11 mouse cellular contexts compared by ENCODE assay signal in the genomic region with DNA sequence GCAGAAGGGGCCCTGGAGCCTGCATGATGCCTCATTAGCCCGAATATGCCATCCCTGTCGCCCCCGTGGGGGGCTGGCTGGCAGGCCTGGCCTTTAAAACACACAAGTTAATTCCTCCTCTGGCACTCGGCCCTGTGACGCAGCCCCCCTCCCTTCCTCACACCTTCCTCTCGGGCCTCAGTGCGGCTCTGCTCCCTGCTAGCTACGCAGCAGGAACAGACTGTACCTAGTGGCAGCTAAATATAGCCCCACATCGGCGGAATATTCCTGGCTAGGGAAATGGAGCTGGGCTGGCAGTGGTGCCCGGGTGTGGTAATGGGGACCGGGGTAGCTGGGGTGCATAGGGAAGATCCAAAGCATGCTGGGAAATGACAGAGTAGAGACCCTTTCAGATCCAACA.
DNase-seq lines count a peak whose midpoint lies in the region; ATAC-seq and TF ChIP-seq lines count a peak whose summit lies in the region.
"Had no signal": no experiment of that assay in that cellular context is flagged by ENCODE, and none has a peak within 500 bp of the region (broad histone marks: within the 10 kb centered on the region; RNA-seq: fewer than 3 reads in every experiment).

No protein-coding gene starts in this region.

- TF ChIP-seq POLR2A in cerebellum, adult 2 months (IDR thresholded peaks at IDR 0.05; ENCODE audit: borderline replicate concordance, insufficient read depth, low read length), result no peak
- no peak for TF ChIP-seq POLR2A in heart, adult 2 months (IDR thresholded peaks at IDR 0.05; ENCODE audit: insufficient read depth, low read depth, low read length)

- H3K4me3 ChIP-seq in cerebellum, adult 2 months (replicated peaks; ENCODE audit: insufficient read depth, low read depth, low read length), result no peak overlapping the region
- no peak overlapping the region for H3K4me3 ChIP-seq in heart, adult 2 months
- H3K4me3 ChIP-seq in stomach, postnatal 0 days (ENCODE audit: low read depth, low read length), result no peak overlapping the region
- no peak overlapping the region for H3K4me3 ChIP-seq in hindbrain, embryonic 14.5 days (replicated peaks; ENCODE audit: low read length)
- H3K4me3 ChIP-seq: liver, embryonic 15.5 days; neural tube, embryonic 12.5 days had no signal

- peak; percentile 69 for DNase-seq in cerebellum, adult 11-12 months
- no peak for DNase-seq in cerebellum, postnatal 4 days (ENCODE audit: low spot score in 2 of 2)
- DNase-seq in cerebellum, adult 2 months, result peak; percentile 72 to 73
- peak; percentile 64 to 74 for DNase-seq in heart, adult 2 months
- DNase-seq in left cerebral cortex, adult 18-20 months (ENCODE audit: low spot score in 2 of 2), result peak; percentile 73 to 80
- DNase-seq in stomach, postnatal 0 days (ENCODE audit: low spot score), result no peak
- no peak for DNase-seq in embryo, embryonic 10 days (ENCODE audit: low spot score)
- no peak for DNase-seq in hindbrain, embryonic 14.5 days (ENCODE audit: low spot score)
- DNase-seq: thymus, postnatal 36 days had no signal

- no peak overlapping the region for H3K4me2 ChIP-seq in stomach, postnatal 0 days (replicated peaks; ENCODE audit: low read depth)
- no peak overlapping the region for H3K4me2 ChIP-seq in hindbrain, embryonic 14.5 days (replicated peaks)
- H3K4me2 ChIP-seq: liver, embryonic 15.5 days; neural tube, embryonic 12.5 days had no signal

- 4% methylated on average over 12 of the region's 12 CpGs for WGBS in cerebellum, adult 2 months
- WGBS in heart, adult 2 months, result 5% methylated on average over 12 of the region's 12 CpGs
- 20% methylated on average over 12 of the region's 12 CpGs for WGBS in stomach, postnatal 0 days
- 37% methylated on average over 12 of the region's 12 CpGs for WGBS in hindbrain, embryonic 14.5 days

- no peaks in the 10 kb centered on the region for H3K79me2 ChIP-seq in heart, adult 2 months (replicated peaks; ENCODE audit: control insufficient read depth, insufficient read depth, low read length)

- no peak for ATAC-seq in stomach, postnatal 0 days (ENCODE audit: low FRiP score, low TSS enrichment)
- ATAC-seq in hindbrain, embryonic 14.5 days (ENCODE audit: low FRiP score), result no peak

- peak; percentile 88 for TF ChIP-seq EP300 in heart, adult 2 months (IDR thresholded peaks at IDR 0.05; ENCODE audit: insufficient read depth, low read depth, low read length)
- TF ChIP-seq EP300 in stomach, postnatal 0 days (optimal IDR thresholded peaks at IDR 0.05), result no peak

- peak overlapping the region; percentile 43; the same call in 1 of the 2 replicates for H3K27ac ChIP-seq in cerebellum, adult 2 months (ENCODE audit: insufficient read depth, low read length)
- H3K27ac ChIP-seq in heart, adult 2 months, result peak overlapping the region; percentile 59
- no peak overlapping the region for H3K27ac ChIP-seq in stomach, postnatal 0 days (replicated peaks)
- no peak overlapping the region for H3K27ac ChIP-seq in hindbrain, embryonic 14.5 days
- H3K27ac ChIP-seq: liver, embryonic 15.5 days; neural tube, embryonic 12.5 days had no signal

- H3K9ac ChIP-seq in heart, adult 2 months (ENCODE audit: low read depth, low read length), result no peak overlapping the region
- H3K9ac ChIP-seq in stomach, postnatal 0 days (ENCODE audit: low read length), result no peak overlapping the region
- H3K9ac ChIP-seq in hindbrain, embryonic 14.5 days, result no peak overlapping the region
- H3K9ac ChIP-seq: liver, embryonic 15.5 days; neural tube, embryonic 12.5 days had no signal

- H3K27me3 ChIP-seq in cerebellum, adult 2 months (ENCODE audit: control insufficient read depth, insufficient read depth, low read length), result no peaks in the 10 kb centered on the region
- no peaks in the 10 kb centered on the region for H3K27me3 ChIP-seq in heart, adult 2 months (ENCODE audit: control insufficient read depth, insufficient read depth, low read length)
- no peaks in the 10 kb centered on the region for H3K27me3 ChIP-seq in stomach, postnatal 0 days (ENCODE audit: control insufficient read depth, insufficient read depth, low read length)
- no peaks in the 10 kb centered on the region for H3K27me3 ChIP-seq in hindbrain, embryonic 14.5 days (ENCODE audit: control insufficient read depth, insufficient read depth, low read length)

- H3K9me3 ChIP-seq in stomach, postnatal 0 days (ENCODE audit: control insufficient read depth, low read length), result no peaks in the 10 kb centered on the region
- no peaks in the 10 kb centered on the region for H3K9me3 ChIP-seq in hindbrain, embryonic 14.5 days (ENCODE audit: control insufficient read depth, low read length)
- H3K9me3 ChIP-seq: liver, embryonic 15.5 days; neural tube, embryonic 12.5 days had no signal

- TF ChIP-seq CTCF in cerebellum, adult 2 months (IDR thresholded peaks at IDR 0.05; ENCODE audit: borderline replicate concordance, insufficient read depth, low read depth, low read length), result no peak
- TF ChIP-seq CTCF in heart, adult 2 months (IDR thresholded peaks at IDR 0.05), result no peak
- no peak for TF ChIP-seq CTCF in stomach, postnatal 0 days (IDR thresholded peaks at IDR 0.05; ENCODE audit: low read depth)

- H3K4me1 ChIP-seq in cerebellum, adult 2 months (ENCODE audit: control insufficient read depth, insufficient read depth, low read length), result peaks cover 21% of the 10 kb centered on the region
- peaks cover 1% of the 10 kb centered on the region for H3K4me1 ChIP-seq in heart, adult 2 months (ENCODE audit: control insufficient read depth, insufficient read depth, low read length)
- H3K4me1 ChIP-seq in stomach, postnatal 0 days (replicated peaks; ENCODE audit: control insufficient read depth, insufficient read depth), result no peaks in the 10 kb centered on the region
- H3K4me1 ChIP-seq in hindbrain, embryonic 14.5 days (replicated peaks; ENCODE audit: control insufficient read depth, insufficient read depth, low read length), result peaks cover 6% of the 10 kb centered on the region; the same call in 1 of the 2 replicates
- H3K4me1 ChIP-seq: liver, embryonic 15.5 days had no signal

- H3K36me3 ChIP-seq in heart, adult 2 months (ENCODE audit: control insufficient read depth, insufficient read depth, low read length), result no peaks in the 10 kb centered on the region
- H3K36me3 ChIP-seq in stomach, postnatal 0 days (ENCODE audit: control insufficient read depth, insufficient read depth, low read length), result no peaks in the 10 kb centered on the region
- H3K36me3 ChIP-seq in hindbrain, embryonic 14.5 days (replicated peaks; ENCODE audit: control insufficient read depth, insufficient read depth), result no peaks in the 10 kb centered on the region
- H3K36me3 ChIP-seq: liver, embryonic 15.5 days; neural tube, embryonic 12.5 days had no signal

- intact Hi-C loops in heart, adult 2 months (cut with DNase I), result loop anchor here (5.0 kb wide), 1 partner anchor 34 kb away; no protein-coding TSS in a partner anchor

Comparison
In these comparisons a context has a peak if more than half of its experiments do, and no peak if none do; other contexts are left out.
1. DNase-seq: peak in cerebellum, adult 11-12 months (single experiment), cerebellum, adult 2 months (2 of 2), heart, adult 2 months (2 of 2) and left cerebral cortex, adult 18-20 months (2 of 2); none in cerebellum, postnatal 4 days (0 of 2), stomach, postnatal 0 days (single experiment), embryo, embryonic 10 days (single experiment) and hindbrain, embryonic 14.5 days (single experiment).
2. H3K27ac ChIP-seq: peak in cerebellum, adult 2 months (single experiment) and heart, adult 2 months (single experiment); none in stomach, postnatal 0 days (single experiment) and hindbrain, embryonic 14.5 days (single experiment).